Mouse (Mus musculus) C2C12 (cell line): ENCODE results near the gene Gm49322. TPM values are rescaled to one million over a fixed set of nuclear protein-coding genes. Genes with fewer than 3 reads are reported as not detected.
"Not testable (repeated sequence)": the region's sequence is repeated elsewhere in the genome, so short reads cannot be mapped to it uniquely, and the experiment has no call there.

ENCODE experiments used
- H3K27me3 ChIP-seq: one replicate; pipeline ENCODE4 v1.6.1; 2011; ENCODE audit not compliant: control insufficient read depth, insufficient read depth, insufficient read length
- H3K36me3 ChIP-seq: one replicate; pipeline ENCODE4 v1.6.1; 2011; ENCODE audit not compliant: control insufficient read depth, insufficient read depth
- H3K4me3 ChIP-seq: one replicate; pipeline ENCODE4 v1.5.1; 2011; ENCODE audit warnings: mild to moderate bottlenecking, control low read depth; ENCODE audit not compliant: poor library complexity, insufficient read depth, severe bottlenecking
- H3K79me2 ChIP-seq: one replicate; pipeline ENCODE4 v1.6.1; 2011; ENCODE audit not compliant: control insufficient read depth, insufficient read depth
- H3K79me3 ChIP-seq: one replicate; pipeline ENCODE4 v1.6.1; 2011; ENCODE audit warnings: low read depth, control low read depth
- H3ac ChIP-seq: one replicate; pipeline ENCODE3; 2011; ENCODE audit warnings: low read depth; ENCODE audit not compliant: control insufficient read depth, insufficient read length
- CEBPB ChIP-seq: IDR thresholded peaks from one replicate; pipeline ENCODE4 v1.6.1; 2011; ENCODE audit warnings: low read depth, mild to moderate bottlenecking, control low read depth, moderate library complexity
- CTCF ChIP-seq: IDR thresholded peaks from one replicate; pipeline ENCODE4 v1.5.1; 2011; ENCODE audit not compliant: control insufficient read depth, insufficient read depth, insufficient read length
- FOSL1 ChIP-seq: IDR thresholded peaks from one replicate; pipeline ENCODE4 v1.8.0; 2011; ENCODE audit warnings: mild to moderate bottlenecking, low read length; ENCODE audit not compliant: poor library complexity, insufficient read depth, severe bottlenecking
- MAX ChIP-seq: IDR thresholded peaks from one replicate; pipeline ENCODE4 v1.6.1; 2011; ENCODE audit warnings: mild to moderate bottlenecking, control low read depth
- MYOD1 ChIP-seq: IDR thresholded peaks from one replicate; pipeline ENCODE4 v1.6.1; 2011; ENCODE audit warnings: low read depth; ENCODE audit not compliant: control insufficient read depth, insufficient read length
- MYOG ChIP-seq: IDR thresholded peaks from one replicate; pipeline ENCODE4 v1.6.1; 2011; ENCODE audit not compliant: control insufficient read depth, insufficient read length; ENCODE audit errors: extremely low read depth
- USF1 ChIP-seq: IDR thresholded peaks from one replicate; pipeline ENCODE4 v1.6.1; 2011; ENCODE audit warnings: low read depth, mild to moderate bottlenecking, control low read depth, moderate library complexity
- polyA plus RNA-seq: library from polyadenylated mRNA; unstranded; fragments of >200 nt; fragmentation: generic; extraction: Trizol; gene quantifications from one replicate; pipeline ENCODE4 v1.2.1, GENCODE M21; 2012; ENCODE audit warnings: missing spikeins

The Gm49322 gene
- polyA plus RNA-seq, 1 experiment = 1.0 TPM

GRCm38 (mm10) chr10:80623457-80624191, 17.8 kb downstream of the Gm49322 start:
- Histone ChIP-seq H3K79me3 (peaks cover 55% of the 10 kb centered on the region), H3ac (peak overlapping the region; percentile 90), H3K4me3 (peak overlapping the region; percentile 100), H3K79me2 (peaks cover 61% of the 10 kb centered on the region), H3K27me3 (no peaks in the 10 kb centered on the region), H3K36me3 (peaks cover 7% of the 10 kb centered on the region)
- TF ChIP-seq MYOD1 (no peak), CEBPB (no peak), USF1 (no peak), MYOG (no peak), FOSL1 (no peak), CTCF (no peak), MAX (no peak)

- H3K4me3 ChIP-seq = no peak overlapping the region
- H3K79me3 ChIP-seq = peaks cover 76% of the 10 kb centered on the region
- peaks cover 7% of the 10 kb centered on the region for H3K36me3 ChIP-seq
- no peak for TF ChIP-seq MYOD1
- TF ChIP-seq USF1 = no peak
- no peak for TF ChIP-seq FOSL1
- TF ChIP-seq CTCF = no peak
- TF ChIP-seq MYOG = no peak
- no peak for TF ChIP-seq MAX
- no peaks in the 10 kb centered on the region for H3K27me3 ChIP-seq
- peaks cover 82% of the 10 kb centered on the region for H3K79me2 ChIP-seq
- no peak overlapping the region for H3ac ChIP-seq
Measured at GRCm38 (mm10) chr10:80625764-80626163, 19.9 kb downstream of the Gm49322 start.

GRCm38 (mm10) chr10:80627685-80628084, 21.9 kb downstream of the Gm49322 start:
- Histone ChIP-seq H3K36me3 (peaks cover 7% of the 10 kb centered on the region), H3ac (no peak overlapping the region), H3K27me3 (no peaks in the 10 kb centered on the region), H3K79me3 (peaks cover 88% of the 10 kb centered on the region), H3K4me3 (no peak overlapping the region), H3K79me2 (peaks cover 100% of the 10 kb centered on the region)
- TF ChIP-seq MYOG (no peak), FOSL1 (no peak)

- H3K4me3 ChIP-seq = no peak overlapping the region
- no peaks in the 10 kb centered on the region for H3K27me3 ChIP-seq
- H3K79me2 ChIP-seq = peaks cover 100% of the 10 kb centered on the region
- no peak overlapping the region for H3ac ChIP-seq
- H3K36me3 ChIP-seq = peaks cover 9% of the 10 kb centered on the region
- TF ChIP-seq MYOD1 (no peak), FOSL1 (no peak), MAX (no peak), CTCF (no peak), CEBPB (no peak), MYOG (no peak), USF1 (no peak)
- peaks cover 81% of the 10 kb centered on the region for H3K79me3 ChIP-seq
Measured at GRCm38 (mm10) chr10:80628925-80629324, 23.1 kb downstream of the Gm49322 start.

- no peak overlapping the region for H3K4me3 ChIP-seq
- no peaks in the 10 kb centered on the region for H3K27me3 ChIP-seq
- peaks cover 57% of the 10 kb centered on the region for H3K36me3 ChIP-seq
- no peak for TF ChIP-seq FOSL1
- no peak for TF ChIP-seq CEBPB
- no peak for TF ChIP-seq MYOG
- TF ChIP-seq CTCF = no peak
- TF ChIP-seq MYOD1 = no peak
- no peak for TF ChIP-seq USF1
- H3ac ChIP-seq = no peak overlapping the region
- H3K79me2 ChIP-seq = peaks cover 42% of the 10 kb centered on the region
- H3K79me3 ChIP-seq = peaks cover 25% of the 10 kb centered on the region
Measured at GRCm38 (mm10) chr10:80635345-80635744, 29.5 kb downstream of the Gm49322 start.

- Histone ChIP-seq H3ac (no peak overlapping the region), H3K79me3 (no peaks in the 10 kb centered on the region), H3K79me2 (peaks cover under 1% of the 10 kb centered on the region), H3K36me3 (peaks cover 10% of the 10 kb centered on the region), H3K27me3 (no peaks in the 10 kb centered on the region), H3K4me3 (no peak overlapping the region)
- TF ChIP-seq CTCF (no peak), USF1 (no peak), MYOG (no peak), CEBPB (no peak), MYOD1 (no peak), FOSL1 (no peak)
Measured at GRCm38 (mm10) chr10:80646936-80647335, 41.1 kb downstream of the Gm49322 start.

GRCm38 (mm10) chr10:80649910-80650309, 44.1 kb downstream of the Gm49322 start:
- H3K79me2 ChIP-seq = peaks cover 29% of the 10 kb centered on the region
- not testable (repeated sequence) for H3ac ChIP-seq, H3K36me3 ChIP-seq, H3K4me3 ChIP-seq, H3K27me3 ChIP-seq, H3K79me3 ChIP-seq
